Mouse (Mus musculus) inflammation-experienced regulatory T-cells, adult 6 months (primary cell): ENCODE data around the gene Hes5. TPM values are rescaled to one million over a fixed set of nuclear protein-coding genes. Genes with fewer than 3 reads are reported as not detected.

Experiments
- ATAC-seq: one replicate; pipeline ENCODE4 v1.8.0; 2017
- polyA plus RNA-seq, 3 experiments: library from polyadenylated mRNA; unstranded; fragments of 100-300 nt; shearing (Covaris generic); gene quantifications; one replicate each; pipeline ENCODE4 v1.2.1; 2017

Gene Hes5
- 1 to 10 TPM in 2 of 3 experiments, not detected in 1; 1.2 to 1.3 TPM for polyA plus RNA-seq

- peak; percentile 5 for ATAC-seq
Observed at GRCm38 (mm10) chr4:154960690-154961225, at the start of gene Hes5. Hes5 (plus strand) TSS chr4:154960923.

DNA sequence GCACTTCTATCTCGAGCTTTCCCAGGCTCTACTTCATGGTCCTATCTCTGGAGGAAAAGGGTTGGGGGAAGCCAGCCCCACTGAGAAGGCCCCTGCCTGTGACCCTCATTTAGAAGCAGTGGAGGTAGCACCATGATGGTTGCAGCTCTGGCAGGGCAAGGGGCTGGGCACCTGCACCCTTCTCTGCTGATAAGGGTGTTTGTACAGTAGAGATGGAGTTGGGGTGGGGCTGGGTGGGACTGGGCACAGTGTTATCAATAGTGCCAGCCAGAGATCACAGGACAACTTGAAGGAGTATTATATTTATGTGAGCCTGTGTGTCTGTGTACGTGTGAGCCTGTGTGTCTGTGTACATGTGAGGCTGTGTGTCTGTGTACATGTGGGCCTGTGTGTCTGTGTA is 49.1 kb upstream of the Hes5 start:
- ATAC-seq: no peak

- no peak for ATAC-seq
Observed at GRCm38 (mm10) chr4:154913845-154914244, 46.9 kb upstream of the Hes5 start.

GRCm38 (mm10) chr4:154914252-154914651 is 46.5 kb upstream of the Hes5 start:
- ATAC-seq: no peak

- no peak for ATAC-seq
Observed at GRCm38 (mm10) chr4:154914707-154915106, 46.0 kb upstream of the Hes5 start.

GRCm38 (mm10) chr4:154915286-154915685 is 45.4 kb upstream of the Hes5 start:
- no peak for ATAC-seq

DNA sequence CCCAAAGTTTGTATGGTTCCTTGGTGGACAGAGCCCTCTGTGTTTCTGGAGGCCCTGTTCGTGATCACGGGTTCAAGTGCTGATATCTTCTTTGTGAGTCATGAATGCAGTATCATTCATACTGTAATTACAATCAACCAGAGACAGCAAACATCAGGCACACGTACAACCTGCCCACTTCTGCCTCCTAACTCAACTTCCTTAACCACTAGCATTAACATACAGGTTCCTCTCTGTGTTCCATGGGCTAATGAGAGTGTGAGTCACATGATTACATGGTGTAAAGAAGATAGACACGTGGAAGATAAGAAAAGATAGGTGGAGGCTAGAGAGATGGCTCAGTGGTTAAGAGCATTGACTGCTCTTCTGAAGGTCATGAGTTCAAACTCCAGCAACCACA is 44.1 kb upstream of the Hes5 start:
- ATAC-seq: no peak

DNA sequence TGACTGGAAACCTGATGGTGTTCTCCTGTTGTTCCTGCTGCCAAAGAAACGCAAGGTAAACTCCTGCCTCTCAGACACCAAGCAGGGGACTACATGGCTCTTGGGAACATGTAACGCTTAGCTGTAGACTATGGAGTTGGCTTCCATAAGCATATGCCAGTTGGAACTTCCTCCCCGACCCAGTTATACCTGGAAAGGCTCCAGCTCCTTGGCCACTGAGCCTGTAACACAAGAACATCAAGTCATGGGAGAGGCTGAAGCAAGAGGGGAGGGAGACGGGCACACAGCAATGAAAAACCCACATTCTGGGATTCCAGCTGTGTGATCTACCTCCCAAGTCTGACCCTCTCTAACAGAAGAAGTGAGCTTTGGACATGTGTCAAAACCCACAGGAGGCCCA is 38.4 kb upstream of the Hes5 start:
- no peak for ATAC-seq

DNA sequence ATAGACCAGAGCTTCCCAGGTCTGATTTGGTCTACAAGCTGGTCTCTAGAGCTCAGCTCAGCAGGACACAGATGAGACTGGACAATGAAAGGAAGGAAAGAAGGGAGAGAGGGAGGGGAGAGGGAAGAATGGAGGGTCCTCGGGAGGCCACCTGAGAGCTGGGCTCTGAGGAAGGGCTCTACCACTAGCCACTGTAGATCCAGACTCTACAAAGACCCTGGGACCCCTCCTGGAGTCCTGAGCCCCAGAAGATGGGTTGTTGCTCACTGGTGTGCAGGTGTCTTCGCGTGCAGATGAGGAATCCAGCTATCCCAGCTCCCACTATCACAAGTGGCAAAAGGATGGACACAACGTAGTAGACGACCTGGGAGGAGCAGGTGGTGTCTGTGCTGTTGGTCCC is 37.8 kb upstream of the Hes5 start:
- ATAC-seq: no peak

DNA sequence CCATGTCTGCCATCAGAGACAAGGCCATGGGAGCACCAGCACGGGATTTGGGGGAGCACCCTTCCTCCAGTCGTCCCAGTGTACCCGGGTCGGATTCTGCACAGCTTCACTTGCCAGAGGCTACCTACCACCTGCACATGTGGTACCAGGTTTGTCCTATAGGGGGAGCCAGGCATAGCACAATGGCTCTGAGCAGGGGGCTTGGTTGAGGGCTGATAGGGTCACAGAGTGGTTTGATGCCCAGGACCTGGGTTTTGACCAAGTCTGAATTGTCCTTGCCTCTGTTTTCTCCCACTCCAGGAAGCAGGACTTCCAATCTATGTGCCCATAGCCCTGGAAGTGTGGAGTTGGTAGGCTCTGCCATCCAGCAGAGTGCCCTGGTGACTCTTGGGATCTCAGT is 35.3 kb upstream of the Hes5 start:
- ATAC-seq: no peak

- ATAC-seq: no peak
Observed at GRCm38 (mm10) chr4:154926969-154927898, 33.5 kb upstream of the Hes5 start.

DNA sequence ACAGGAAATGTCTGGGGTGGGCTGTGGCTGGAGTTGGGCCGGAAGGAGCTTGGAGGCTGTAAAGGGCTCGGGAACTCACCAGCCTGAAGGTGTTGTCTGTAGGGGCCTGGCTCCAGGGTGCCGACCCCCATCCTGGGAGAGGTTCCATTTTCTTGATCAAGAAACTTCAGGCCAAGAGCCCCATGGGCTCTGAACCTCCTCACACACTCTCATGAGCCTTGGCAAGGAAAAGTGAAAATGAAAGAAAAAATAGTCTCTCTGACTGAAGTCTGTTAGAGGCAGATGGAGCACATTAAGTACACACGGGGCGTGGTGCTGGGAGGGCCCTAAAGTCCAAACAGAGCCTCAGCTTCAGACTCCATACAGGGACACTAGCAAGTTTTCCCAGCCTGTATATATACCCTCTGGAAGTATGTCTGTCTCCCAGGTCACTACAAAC is 32.8 kb upstream of the Hes5 start:
- ATAC-seq: peak; percentile 86

- ATAC-seq: peak; percentile 16
Observed at GRCm38 (mm10) chr4:154928395-154929087, 32.2 kb upstream of the Hes5 start, which contains the start of gene Tnfrsf14. Tnfrsf14 (minus strand) TSS chr4:154928563.

GRCm38 (mm10) chr4:154929088-154929660 is 31.5 kb upstream of the Hes5 start:
- ATAC-seq: no peak

GRCm38 (mm10) chr4:154933306-154933907 is 27.3 kb upstream of the Hes5 start:
- no peak for ATAC-seq

GRCm38 (mm10) chr4:154934800-154935199 is 25.9 kb upstream of the Hes5 start:
- ATAC-seq: no peak

- peak; percentile 56 for ATAC-seq
Observed at GRCm38 (mm10) chr4:154935788-154936187, 24.9 kb upstream of the Hes5 start.

DNA sequence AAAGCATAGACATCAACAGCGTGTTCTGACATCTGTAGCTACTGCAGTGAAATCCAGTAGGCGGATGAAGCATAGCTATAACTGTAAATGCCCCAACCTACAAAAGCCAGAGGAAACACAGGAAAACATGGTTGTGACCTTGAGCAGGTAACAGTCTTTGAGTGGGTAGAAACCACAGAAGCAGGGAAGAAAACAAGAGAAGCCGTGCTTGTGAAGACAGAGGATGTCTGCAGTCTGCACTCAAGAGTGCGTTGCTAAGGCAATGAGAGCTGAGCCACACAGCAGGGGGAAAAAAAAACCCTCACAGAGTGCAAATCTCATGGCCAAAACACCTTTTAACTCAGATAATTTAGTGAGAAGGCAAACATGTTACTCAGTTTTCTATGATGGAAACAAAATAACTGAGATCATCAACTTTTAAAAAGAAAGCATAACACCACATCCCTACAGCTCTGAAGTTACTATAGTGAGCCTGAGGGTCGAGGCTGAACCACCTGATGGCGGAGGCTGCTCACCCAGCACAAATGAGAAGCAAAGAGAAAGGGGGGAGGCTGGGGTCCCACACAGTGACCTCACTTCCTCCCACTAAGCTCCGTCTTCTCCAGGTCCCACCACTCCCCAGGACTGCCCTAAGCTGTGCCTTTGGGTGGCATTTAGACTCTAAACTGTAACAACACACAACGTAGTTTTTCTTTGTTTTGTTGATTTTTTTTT is 24.0 kb upstream of the Hes5 start:
- ATAC-seq: peak; percentile 86

DNA sequence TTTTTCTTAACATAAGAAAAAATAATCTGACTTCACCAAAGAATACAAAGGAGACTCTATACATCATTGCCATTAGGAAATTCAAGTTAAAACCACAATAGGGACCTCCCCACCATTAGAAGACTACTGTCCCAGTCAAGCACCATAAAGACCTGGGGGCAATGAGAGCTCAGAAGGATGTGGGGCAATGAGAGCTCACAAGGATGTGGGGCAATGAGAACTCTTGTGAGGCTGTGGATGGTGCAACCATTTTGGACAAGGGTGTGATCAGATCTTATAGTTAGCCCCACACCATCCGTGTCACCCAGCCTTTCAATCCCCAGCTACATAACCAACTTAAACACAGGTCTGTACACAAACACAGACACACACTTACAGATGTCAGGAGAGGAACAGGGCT is 23.0 kb upstream of the Hes5 start:
- ATAC-seq: no peak

DNA sequence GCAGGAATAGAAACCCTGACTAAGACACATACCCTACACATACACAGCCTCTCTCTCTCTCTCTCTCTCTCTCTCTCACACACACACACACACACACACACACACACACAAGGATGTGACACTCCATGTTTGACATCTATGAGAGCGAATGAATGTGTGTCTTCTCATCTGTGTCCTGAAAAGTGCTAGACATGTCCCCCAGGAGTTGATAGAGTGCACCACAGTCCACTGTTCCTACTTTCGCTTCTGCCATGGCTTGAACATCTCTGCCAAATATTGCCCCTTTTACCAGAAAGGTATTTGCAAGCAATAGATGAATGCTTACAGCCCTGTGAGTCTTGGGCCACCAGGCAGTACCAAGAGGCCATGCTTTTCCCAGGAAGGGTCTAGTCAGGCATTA is 20.6 kb upstream of the Hes5 start:
- no peak for ATAC-seq

DNA sequence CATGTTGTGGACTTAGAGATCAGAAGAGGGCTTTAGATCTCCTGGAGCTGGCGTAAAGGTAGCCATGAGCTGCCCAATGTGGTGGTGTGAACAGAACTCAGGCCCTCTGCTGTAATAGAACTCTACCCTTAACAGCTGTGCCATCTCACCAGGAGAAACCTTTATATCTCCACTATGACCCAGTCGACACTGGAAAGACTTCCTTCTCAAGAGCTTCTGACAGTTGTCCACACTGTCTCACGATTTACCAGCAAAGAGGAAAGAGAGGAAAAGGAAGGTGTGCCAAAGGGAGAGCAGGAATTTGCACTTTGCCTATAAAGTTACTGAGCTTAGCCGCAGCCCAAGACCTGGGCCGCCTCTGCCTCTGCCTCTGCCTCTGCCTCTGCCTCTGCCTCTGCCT is 18.9 kb upstream of the Hes5 start:
- no peak for ATAC-seq
